In genomic region chr17:46027066-46027917, GRCm38 (mm10) we compare ENCODE assay signal across 8 mouse cellular contexts. TPM values are rescaled to one million over a fixed set of nuclear protein-coding genes. Genes with fewer than 3 reads are reported as not detected.
DNase-seq lines count a peak whose midpoint lies in the region; ATAC-seq lines count a peak whose summit lies in the region.

No protein-coding gene starts in this region.

- H3K36me3 ChIP-seq in hindbrain, embryonic 16.5 days (ENCODE audit: control insufficient read depth, insufficient read depth, low read length): peaks cover 14% of the 10 kb centered on the region

- H3K4me2 ChIP-seq in hindbrain, embryonic 16.5 days (ENCODE audit: low read length): peak overlapping the region; percentile 59

- 9% methylated on average over 16 of the region's 16 CpGs for WGBS in hindbrain, embryonic 16.5 days

- peak overlapping the region; percentile 81 for H3K4me3 ChIP-seq in hindbrain, embryonic 16.5 days (ENCODE audit: low read length)

- peak overlapping the region; percentile 80 for H3K27ac ChIP-seq in hindbrain, embryonic 16.5 days (ENCODE audit: low read depth, low read length)

- peak; percentile 87 for DNase-seq in adrenal gland, adult 2 months
- DNase-seq in cerebellum, postnatal 4 days (ENCODE audit: low spot score in 2 of 2): peak; percentile 47 to 76
- peak; percentile 51 to 53 for DNase-seq in gastrocnemius, adult 8-10 months (ENCODE audit: low spot score in 2 of 2)
- DNase-seq in left cerebral cortex, postnatal 10 days (ENCODE audit: extremely low spot score in 1 of 2, low spot score in 2 of 2): peak; percentile 54 to 83
- DNase-seq in right cerebral cortex, adult 2 months (ENCODE audit: low spot score in 2 of 2): peak; percentile 23 to 50

- H3K9ac ChIP-seq in hindbrain, embryonic 16.5 days (ENCODE audit: low read depth, low read length): peak overlapping the region; percentile 69

- intact Hi-C loops in left cerebral cortex, postnatal 10 days (cut with DNase I): no loop called here

- no peaks in the 10 kb centered on the region for H3K9me3 ChIP-seq in hindbrain, embryonic 16.5 days (ENCODE audit: control insufficient read depth, low read length)

- peak; percentile 48 for ATAC-seq in hindbrain, embryonic 16.5 days
- ATAC-seq in megakaryocyte, adult 5-6 weeks (ENCODE audit: poor library complexity, severe bottlenecking): peak; percentile 43; the same call in 1 of the 2 replicates
- no peak for ATAC-seq in erythroid progenitor cell, adult 5-6 weeks (replicated peaks; ENCODE audit: low FRiP score, poor library complexity, severe bottlenecking)

- peaks cover 37% of the 10 kb centered on the region for H3K4me1 ChIP-seq in hindbrain, embryonic 16.5 days (ENCODE audit: control insufficient read depth, insufficient read depth, low read depth, low read length)

- H3K27me3 ChIP-seq in hindbrain, embryonic 16.5 days (replicated peaks; ENCODE audit: control insufficient read depth, insufficient read depth, low read length): no peaks in the 10 kb centered on the region

RNA-seq across cellular contexts. Expression of gene Vegfa, which starts 4.9 kb away (rescaled TPM):
- 100 to 1,000 TPM; 395 to 486 TPM for total RNA-seq in adrenal gland, adult 2 months (2021)
- 751 and 799 TPM in 2 replicates for polyA plus RNA-seq in adrenal gland, adult 2 months (2012; rRNA removed)
- 100 to 1,000 TPM in 3 of 4 experiments, 10 to 100 TPM in 1; 88.9 to 165 (median 110) TPM for total RNA-seq in gastrocnemius, adult 8-10 months (2022)
- polyA plus RNA-seq in hindbrain, embryonic 16.5 days (2015; fragmentation: Nextera tagmentation; extraction: Ambion mirVana): 3.7 and 3.8 TPM in 2 replicates
- 10 to 100 TPM; 73.6 to 82.9 TPM for total RNA-seq in left cerebral cortex, postnatal 10 days (2021)
- total RNA-seq in megakaryocyte, adult 5-6 weeks (2015): 5.6 and 9.1 TPM in 2 replicates
- total RNA-seq in megakaryocyte, adult 5-6 weeks (2017): 4.8 and 11.4 TPM in 2 replicates
- total RNA-seq in erythroid progenitor cell, adult 5-6 weeks (2015; ENCODE audit: low replicate concordance): 0.42 and 11.2 TPM in 2 replicates
- total RNA-seq in erythroid progenitor cell, adult 5-6 weeks (2017; ENCODE audit: low replicate concordance): 3.5 and 6.4 TPM in 2 replicates

Comparison
In these comparisons a context has a peak if more than half of its experiments do, and no peak if none do; other contexts are left out.
1. DNase-seq: peak in every context shown above with its lines; median percentile 87 in adrenal gland, adult 2 months; 68 in left cerebral cortex, postnatal 10 days; 62 in cerebellum, postnatal 4 days; 52 in gastrocnemius, adult 8-10 months; 36 in right cerebral cortex, adult 2 months.
2. RNA of gene Vegfa, which starts 4.9 kb away (total RNA-seq): 395 to 486 TPM in adrenal gland, adult 2 months, 88.9 to 165 TPM in gastrocnemius, adult 8-10 months and 73.6 to 82.9 TPM in left cerebral cortex, postnatal 10 days; 0.42 to 11.2 TPM in erythroid progenitor cell, adult 5-6 weeks and 4.8 to 11.4 TPM in megakaryocyte, adult 5-6 weeks; every median in the first group is over 4 times any median in the second.